Mouse (Mus musculus) thymus, postnatal 14 days (tissue): ENCODE measurements at regions not wholly inside any gene's neighbourhood (a gene's known extent, or its start where the extent isn't known, plus 50 kb on each side); places are given as distances from the start of the nearest gene placed in this dataset.

Experiments
- DNase-seq: peaks from one replicate; pipeline ENCODE4 v3.0.0; 2021

GRCm38 (mm10) chr2:28287210-28287860 is 94.5 kb downstream of the Olfm1 start:
- DNase-seq = no peak

GRCm38 (mm10) chr2:28289339-28289738 is 96.5 kb downstream of the Olfm1 start:
- no peak for DNase-seq

GRCm38 (mm10) chr2:28289860-28290471 is 97.2 kb downstream of the Olfm1 start:
- no peak for DNase-seq

GRCm38 (mm10) chr2:28294509-28294908 is 101.7 kb downstream of the Olfm1 start:
- no peak for DNase-seq

GRCm38 (mm10) chr2:28296183-28296582 is 103.4 kb downstream of the Olfm1 start:
- no peak for DNase-seq

GRCm38 (mm10) chr2:28298738-28299137 is 105.9 kb downstream of the Olfm1 start:
- DNase-seq = no peak

- DNase-seq = no peak
These were observed 106.6 kb downstream of the Olfm1 start for GRCm38 (mm10) chr2:28299346-28299745.

- DNase-seq = no peak
These were observed 108.5 kb downstream of the Olfm1 start for GRCm38 (mm10) chr2:28301313-28301712.

- DNase-seq = no peak
These were observed 111.1 kb downstream of the Olfm1 start for GRCm38 (mm10) chr2:28303936-28304335.

GRCm38 (mm10) chr2:28304712-28305111 is 111.9 kb downstream of the Olfm1 start:
- peak; percentile 53 for DNase-seq

- no peak for DNase-seq
These were observed 116.3 kb downstream of the Olfm1 start for GRCm38 (mm10) chr2:28309122-28309521.

- no peak for DNase-seq
These were observed 119.4 kb downstream of the Olfm1 start for GRCm38 (mm10) chr2:28312212-28312611.

GRCm38 (mm10) chr2:28325502-28325901 is 121.1 kb upstream of the Ppp1r26 start:
- DNase-seq = no peak

- DNase-seq = no peak
These were observed 120.5 kb upstream of the Ppp1r26 start for GRCm38 (mm10) chr2:28326056-28326455.

- no peak for DNase-seq
These were observed 119.9 kb upstream of the Ppp1r26 start for GRCm38 (mm10) chr2:28326682-28327081.

- no peak for DNase-seq
These were observed 117.5 kb upstream of the Ppp1r26 start for GRCm38 (mm10) chr2:28329130-28329529.

- no peak for DNase-seq
These were observed 111.3 kb upstream of the Ppp1r26 start for GRCm38 (mm10) chr2:28335141-28335789.

GRCm38 (mm10) chr2:28335810-28336209 is 110.8 kb upstream of the Ppp1r26 start:
- DNase-seq = no peak

GRCm38 (mm10) chr2:28336349-28337309 is 110.0 kb upstream of the Ppp1r26 start:
- no peak for DNase-seq

GRCm38 (mm10) chr2:28337561-28337960 is 109.0 kb upstream of the Ppp1r26 start:
- no peak for DNase-seq

- no peak for DNase-seq
These were observed 105.3 kb upstream of the Ppp1r26 start for GRCm38 (mm10) chr2:28341304-28341703.

- DNase-seq = no peak
These were observed 98.1 kb upstream of the Ppp1r26 start for GRCm38 (mm10) chr2:28348453-28348852.

GRCm38 (mm10) chr2:28349911-28350310 is 96.7 kb upstream of the Ppp1r26 start:
- DNase-seq = no peak
